Mouse (Mus musculus): ENCODE data around the gene Drg1. TPM values are rescaled to one million over a fixed set of nuclear protein-coding genes. Genes with fewer than 3 reads are reported as not detected.
"Not testable (repeated sequence)": the region's sequence is repeated elsewhere in the genome, so short reads cannot be mapped to it uniquely, and the experiment has no call there.

The Drg1 gene
- polyA plus RNA-seq, 1 experiment, result 36.9 TPM

DNA sequence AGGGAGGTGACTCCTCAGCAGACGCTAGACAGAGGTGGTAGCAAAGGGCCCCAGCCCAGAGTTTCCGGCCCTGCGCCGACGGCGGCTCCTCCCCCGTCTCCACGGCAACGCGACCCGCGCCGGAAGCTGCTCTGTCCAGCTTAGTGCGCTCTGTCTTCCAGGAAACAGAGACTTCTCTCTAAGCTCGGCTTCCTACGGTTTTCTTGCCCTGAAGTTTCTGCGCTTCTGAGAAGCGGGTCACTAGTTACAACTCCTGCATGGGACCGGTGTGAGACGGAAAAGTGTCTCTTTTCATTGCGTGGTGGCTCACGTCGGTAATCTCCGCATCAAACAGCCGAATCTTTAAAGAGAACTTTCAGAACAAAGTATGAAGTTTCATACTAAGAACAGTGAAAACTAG lies 72.9 kb downstream of the Drg1 start, which contains the start of gene Sfi1:
TSS of gene Sfi1 (minus strand) at position 101 of the 400 bp plus-strand sequence.
- TF ChIP-seq POLR2A (IDR thresholded peaks at IDR 0.05; ENCODE audit: control insufficient read depth, extremely low read depth, insufficient read depth, low read length, poor library complexity) (no peak), CTCF (IDR thresholded peaks at IDR 0.05; ENCODE audit: borderline replicate concordance, control insufficient read depth, extremely low read depth, insufficient read depth, low read length, poor library complexity) (no peak)
- H3K4me3 ChIP-seq (ENCODE audit: control insufficient read depth, insufficient read depth, low read length), result no peak within 1 kb of the TSS

DNA sequence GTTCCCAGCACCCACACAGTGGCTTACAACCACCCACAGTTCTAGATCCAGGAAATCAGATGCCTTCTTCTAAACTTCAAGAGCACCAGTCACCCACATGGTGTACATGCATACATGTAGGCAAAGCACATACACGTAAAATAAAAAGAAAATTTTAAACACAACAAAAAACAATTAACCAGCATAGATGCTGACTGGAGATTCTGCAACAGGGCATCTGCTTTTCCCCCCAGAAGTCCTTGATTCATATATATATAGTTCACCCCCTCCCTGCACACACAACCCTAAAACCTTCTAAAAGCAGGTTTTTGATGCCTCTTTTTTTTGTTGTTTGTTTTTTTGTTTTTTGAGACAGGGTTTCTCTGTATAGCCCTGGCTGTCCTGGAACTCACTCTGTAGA lies 83.5 kb downstream of the Drg1 start:
- not testable (repeated sequence) for H3K4me1 ChIP-seq (replicated peaks; ENCODE audit: control insufficient read depth, insufficient read depth, low read length); H3K4me3 ChIP-seq (ENCODE audit: control insufficient read depth, insufficient read depth, low read length); H3K27ac ChIP-seq (ENCODE audit: control insufficient read depth, insufficient read depth, low read length); H3K27me3 ChIP-seq (ENCODE audit: control insufficient read depth, insufficient read depth, low read length); DNase-seq; H3K36me3 ChIP-seq (ENCODE audit: control insufficient read depth, insufficient read depth, low read length)
- 91% methylated on average over 1 of the region's 1 CpGs for WGBS

More for the DNA sequence above, 72.9 kb downstream of the Drg1 start, which contains the start of gene Sfi1:
- no peaks in the 10 kb centered on the region for H3K27me3 ChIP-seq (ENCODE audit: control insufficient read depth, insufficient read depth, low read length)
- no peak for DNase-seq
- H3K4me1 ChIP-seq (replicated peaks; ENCODE audit: control insufficient read depth, insufficient read depth, low read length), result no peaks in the 10 kb centered on the region
- H3K27ac ChIP-seq (ENCODE audit: control insufficient read depth, insufficient read depth, low read length), result no peak within 1 kb of the TSS
- whole genome bisulfite sequencing, result 88% methylated on average over 25 of the region's 25 CpGs
- H3K36me3 ChIP-seq (ENCODE audit: control insufficient read depth, insufficient read depth, low read length), result no peaks in the 10 kb centered on the region

- not testable (repeated sequence) for H3K36me3 ChIP-seq (ENCODE audit: control insufficient read depth, insufficient read depth, low read length); H3K27me3 ChIP-seq (ENCODE audit: control insufficient read depth, insufficient read depth, low read length); H3K4me3 ChIP-seq (ENCODE audit: control insufficient read depth, insufficient read depth, low read length); DNase-seq; H3K27ac ChIP-seq (ENCODE audit: control insufficient read depth, insufficient read depth, low read length); H3K4me1 ChIP-seq (replicated peaks; ENCODE audit: control insufficient read depth, insufficient read depth, low read length)
- 86% methylated on average over 1 of the region's 1 CpGs for WGBS
Measured at GRCm38 (mm10) chr11:3181971-3182370, 84.2 kb downstream of the Drg1 start.

- H3K27me3 ChIP-seq (ENCODE audit: control insufficient read depth, insufficient read depth, low read length); H3K4me1 ChIP-seq (replicated peaks; ENCODE audit: control insufficient read depth, insufficient read depth, low read length); H3K27ac ChIP-seq (ENCODE audit: control insufficient read depth, insufficient read depth, low read length); H3K4me3 ChIP-seq (ENCODE audit: control insufficient read depth, insufficient read depth, low read length); H3K36me3 ChIP-seq (ENCODE audit: control insufficient read depth, insufficient read depth, low read length): not testable (repeated sequence)
- DNase-seq, result peak; percentile 72
- 57% methylated on average over 4 of the region's 4 CpGs for WGBS
Measured at GRCm38 (mm10) chr11:3181250-3181649, 85.0 kb downstream of the Drg1 start.

GRCm38 (mm10) chr11:3180510-3181160 lies 85.6 kb downstream of the Drg1 start:
- not testable (repeated sequence) for H3K36me3 ChIP-seq (ENCODE audit: control insufficient read depth, insufficient read depth, low read length); DNase-seq; H3K27ac ChIP-seq (ENCODE audit: control insufficient read depth, insufficient read depth, low read length); H3K27me3 ChIP-seq (ENCODE audit: control insufficient read depth, insufficient read depth, low read length); H3K4me3 ChIP-seq (ENCODE audit: control insufficient read depth, insufficient read depth, low read length); H3K4me1 ChIP-seq (replicated peaks; ENCODE audit: control insufficient read depth, insufficient read depth, low read length)
- 77% methylated on average over 6 of the region's 6 CpGs for WGBS

- not testable (repeated sequence) for H3K36me3 ChIP-seq (ENCODE audit: control insufficient read depth, insufficient read depth, low read length); H3K4me3 ChIP-seq (ENCODE audit: control insufficient read depth, insufficient read depth, low read length); H3K27me3 ChIP-seq (ENCODE audit: control insufficient read depth, insufficient read depth, low read length); H3K27ac ChIP-seq (ENCODE audit: control insufficient read depth, insufficient read depth, low read length); H3K4me1 ChIP-seq (replicated peaks; ENCODE audit: control insufficient read depth, insufficient read depth, low read length); DNase-seq
- 91% methylated on average over 7 of the region's 7 CpGs for WGBS
Measured at GRCm38 (mm10) chr11:3179726-3180092, 86.5 kb downstream of the Drg1 start.

DNA sequence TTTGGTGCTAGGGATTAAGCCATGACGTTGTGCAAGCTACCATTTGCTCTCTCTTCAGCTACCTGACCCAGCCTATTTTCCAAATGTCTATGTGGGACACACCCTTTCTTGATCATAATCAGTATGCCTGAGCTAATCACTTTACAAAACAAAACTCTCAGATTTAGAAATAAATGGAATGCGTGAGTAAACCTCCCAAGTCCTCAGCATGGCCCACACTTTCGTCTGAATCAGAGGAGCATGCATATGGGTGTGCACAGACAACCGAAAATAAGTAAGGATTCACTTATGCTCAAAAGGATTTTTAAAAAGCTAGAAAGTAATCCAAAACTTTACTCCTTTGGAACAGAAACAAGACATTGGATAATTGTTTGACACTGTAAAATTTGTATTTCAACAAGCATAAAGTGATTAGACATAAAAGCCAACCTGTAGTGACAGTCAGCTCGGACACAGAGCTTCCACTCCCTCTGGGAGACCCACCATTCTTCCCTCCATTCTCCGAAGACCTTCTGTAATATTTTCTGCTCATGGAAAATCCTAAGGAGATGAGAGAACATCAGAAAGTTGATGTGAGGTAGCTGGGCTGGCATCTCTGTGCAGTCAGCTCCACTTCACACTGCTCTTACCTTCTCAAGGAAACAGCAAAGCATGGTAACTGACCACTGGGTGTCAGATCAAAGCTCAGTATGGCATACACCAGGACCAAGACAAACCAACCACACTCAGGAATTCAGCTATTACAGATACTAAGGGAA lies 87.1 kb downstream of the Drg1 start:
- H3K36me3 ChIP-seq (ENCODE audit: control insufficient read depth, insufficient read depth, low read length); H3K4me1 ChIP-seq (replicated peaks; ENCODE audit: control insufficient read depth, insufficient read depth, low read length); H3K27me3 ChIP-seq (ENCODE audit: control insufficient read depth, insufficient read depth, low read length); H3K27ac ChIP-seq (ENCODE audit: control insufficient read depth, insufficient read depth, low read length); DNase-seq; H3K4me3 ChIP-seq (ENCODE audit: control insufficient read depth, insufficient read depth, low read length): not testable (repeated sequence)
- WGBS, result 90% methylated on average over 6 of the region's 6 CpGs

GRCm38 (mm10) chr11:3173425-3174318 lies 92.5 kb downstream of the Drg1 start:
- not testable (repeated sequence) for H3K27me3 ChIP-seq (ENCODE audit: control insufficient read depth, insufficient read depth, low read length); H3K36me3 ChIP-seq (ENCODE audit: control insufficient read depth, insufficient read depth, low read length); H3K4me3 ChIP-seq (ENCODE audit: control insufficient read depth, insufficient read depth, low read length); H3K27ac ChIP-seq (ENCODE audit: control insufficient read depth, insufficient read depth, low read length); H3K4me1 ChIP-seq (replicated peaks; ENCODE audit: control insufficient read depth, insufficient read depth, low read length)
- peak; percentile 66 for DNase-seq
- 88% methylated on average over 11 of the region's 11 CpGs for WGBS

- not testable (repeated sequence) for H3K27me3 ChIP-seq (ENCODE audit: control insufficient read depth, insufficient read depth, low read length); H3K27ac ChIP-seq (ENCODE audit: control insufficient read depth, insufficient read depth, low read length); H3K4me1 ChIP-seq (replicated peaks; ENCODE audit: control insufficient read depth, insufficient read depth, low read length); DNase-seq; H3K36me3 ChIP-seq (ENCODE audit: control insufficient read depth, insufficient read depth, low read length); H3K4me3 ChIP-seq (ENCODE audit: control insufficient read depth, insufficient read depth, low read length)
- WGBS, result 62% methylated on average over 5 of the region's 6 CpGs
Measured at GRCm38 (mm10) chr11:3172526-3172925, 93.7 kb downstream of the Drg1 start.

DNA sequence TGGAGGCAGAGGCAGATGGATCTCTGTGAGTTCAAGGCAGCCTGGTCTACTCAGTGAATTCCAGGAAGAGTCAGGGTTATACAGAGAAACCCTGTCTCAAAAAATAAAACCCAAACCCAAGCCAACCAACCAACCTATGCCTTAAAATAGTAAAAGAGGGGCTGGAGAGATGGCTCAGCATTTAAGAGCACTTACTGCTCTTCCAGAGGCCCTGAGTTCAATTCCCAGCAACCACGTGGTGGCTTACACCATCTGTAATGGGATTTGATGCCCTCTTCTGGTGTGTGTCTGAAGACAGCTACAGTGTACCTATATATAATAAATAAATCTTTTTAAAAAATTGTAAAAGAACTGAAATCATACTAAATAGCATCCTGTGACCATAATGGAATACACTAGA lies 94.3 kb downstream of the Drg1 start:
- not testable (repeated sequence) for H3K4me3 ChIP-seq (ENCODE audit: control insufficient read depth, insufficient read depth, low read length); H3K27ac ChIP-seq (ENCODE audit: control insufficient read depth, insufficient read depth, low read length); H3K36me3 ChIP-seq (ENCODE audit: control insufficient read depth, insufficient read depth, low read length); H3K27me3 ChIP-seq (ENCODE audit: control insufficient read depth, insufficient read depth, low read length); H3K4me1 ChIP-seq (replicated peaks; ENCODE audit: control insufficient read depth, insufficient read depth, low read length)
- 71% methylated on average over 1 of the region's 1 CpGs for WGBS
- DNase-seq, result peak; percentile 46

Data from thymus, adult 2 months (tissue).